Mouse (Mus musculus) lung, embryonic 14.5 days (tissue): ENCODE results near the gene Ing1. TPM values are rescaled to one million over a fixed set of nuclear protein-coding genes. Genes with fewer than 3 reads are reported as not detected.
A peak's percentile ranks its signal among the peaks of the same experiment; 100 is the strongest.

Experiments used
- ATAC-seq: fragments of 200-750 bp; cut with Nextera tagmentation; 2 replicates; pipeline ENCODE4 v1.8.0; 2017; ENCODE audit warnings: mild to moderate bottlenecking, moderate TSS enrichment, moderate library complexity; ENCODE audit not compliant: insufficient read depth
- DNase-seq: peaks from one replicate; pipeline ENCODE4 v3.0.0-alpha.2; 2015
- H3K27ac ChIP-seq: fragments of 300-500 bp; sonication (generic); 2 replicates; pipeline ENCODE4 v1.5.1; 2014; ENCODE audit warnings: low read depth, mild to moderate bottlenecking, moderate library complexity
- H3K27me3 ChIP-seq: fragments of 300-500 bp; sonication (generic); 2 replicates; pipeline ENCODE4 v1.6.1; 2014; ENCODE audit warnings: low read length, control low read depth; ENCODE audit not compliant: insufficient read depth
- H3K36me3 ChIP-seq: fragments of 300-500 bp; sonication (generic); 2 replicates; pipeline ENCODE4 v1.6.1; 2014; ENCODE audit warnings: control low read depth; ENCODE audit not compliant: insufficient read depth
- H3K4me1 ChIP-seq: fragments of 300-500 bp; sonication (generic); 2 replicates; pipeline ENCODE4 v1.6.1; 2014; ENCODE audit warnings: antibody characterized with exemption, control low read depth; ENCODE audit not compliant: insufficient read depth
- H3K4me2 ChIP-seq: fragments of 300-500 bp; sonication (generic); 2 replicates; pipeline ENCODE4 v1.6.1; 2014; ENCODE audit warnings: mild to moderate bottlenecking
- H3K4me3 ChIP-seq: fragments of 300-500 bp; sonication (generic); 2 replicates; pipeline ENCODE4 v1.5.1; 2014; ENCODE audit warnings: low read depth, low read length
- H3K9ac ChIP-seq: fragments of 300-500 bp; sonication (generic); 2 replicates; pipeline ENCODE4 v1.6.1; 2014
- H3K9me3 ChIP-seq: fragments of 300-500 bp; sonication (generic); 2 replicates; pipeline ENCODE4 v1.6.1; 2016; ENCODE audit warnings: low read depth, low read length, control low read depth
- CTCF ChIP-seq: IDR thresholded peaks from 2 replicates; pipeline ENCODE4 v1.5.1; 2016; ENCODE audit warnings: antibody characterized with exemption, low read depth
- WGBS: fragments of 180-500 bp; shearing (Covaris S2); extraction: QIAGEN DNeasy Blood & Tissue Kit; methylation state at CpG from one replicate; pipeline ENCODE4 v1.1.7; 2014; 5-methylcytosine and 5-hydroxymethylcytosine counted together
- polyA plus RNA-seq: library from polyadenylated mRNA; unstranded; fragments of >200 nt; fragmentation: Nextera tagmentation; extraction: Ambion mirVana; gene quantifications from 2 replicates; pipeline ENCODE4 v1.2.1, GENCODE M21; 2014

Gene Ing1
- polyA plus RNA-seq, 1 experiment from 2014 or later, result 39.5 TPM

GRCm38 (mm10) chr8:11570742-11571141 lies 15.4 kb downstream of the Ing1 start:
- Histone ChIP-seq H3K4me3 (no peak overlapping the region), H3K27me3 (no peaks in the 10 kb centered on the region), H3K9me3 (no peaks in the 10 kb centered on the region), H3K36me3 (peaks cover 13% of the 10 kb centered on the region), H3K4me1 (no peaks in the 10 kb centered on the region), H3K4me2 (no peak overlapping the region), H3K27ac (no peak overlapping the region), H3K9ac (no peak overlapping the region)
- DNase-seq (no peak), ATAC-seq (no peak)
- no peak for TF ChIP-seq CTCF
- 93% methylated on average over 4 of the region's 4 CpGs for WGBS

GRCm38 (mm10) chr8:11571950-11572349 lies 16.6 kb downstream of the Ing1 start:
- WGBS, result 84% methylated on average over 10 of the region's 10 CpGs
- Histone ChIP-seq H3K4me1 (no peaks in the 10 kb centered on the region), H3K9ac (no peak overlapping the region), H3K36me3 (peaks cover 7% of the 10 kb centered on the region), H3K9me3 (no peaks in the 10 kb centered on the region), H3K27me3 (no peaks in the 10 kb centered on the region), H3K27ac (no peak overlapping the region), H3K4me2 (no peak overlapping the region), H3K4me3 (no peak overlapping the region)
- ATAC-seq (no peak), DNase-seq (no peak)
- TF ChIP-seq CTCF, result no peak

GRCm38 (mm10) chr8:11572428-11572827 lies 17.1 kb downstream of the Ing1 start:
- Histone ChIP-seq H3K9me3 (no peaks in the 10 kb centered on the region), H3K9ac (no peak overlapping the region), H3K4me2 (no peak overlapping the region), H3K27me3 (no peaks in the 10 kb centered on the region), H3K4me3 (no peak overlapping the region), H3K4me1 (no peaks in the 10 kb centered on the region), H3K27ac (no peak overlapping the region), H3K36me3 (peaks cover 5% of the 10 kb centered on the region; the same call in 1 of the 2 replicates)
- TF ChIP-seq CTCF, result no peak
- WGBS, result 68% methylated on average over 6 of the region's 6 CpGs
- ATAC-seq (no peak), DNase-seq (no peak)

GRCm38 (mm10) chr8:11574911-11575603 lies 19.7 kb downstream of the Ing1 start:
- Histone ChIP-seq H3K4me1 (no peaks in the 10 kb centered on the region), H3K4me3 (no peak overlapping the region), H3K9me3 (no peaks in the 10 kb centered on the region), H3K9ac (no peak overlapping the region), H3K27me3 (no peaks in the 10 kb centered on the region), H3K27ac (no peak overlapping the region), H3K36me3 (no peaks in the 10 kb centered on the region), H3K4me2 (no peak overlapping the region)
- ATAC-seq, result peak; percentile 35; the same call in 1 of the 2 replicates
- TF ChIP-seq CTCF, result no peak
- peak; percentile 17 for DNase-seq
- WGBS, result 49% methylated on average over 9 of the region's 9 CpGs

- 52% methylated on average over 16 of the region's 16 CpGs for WGBS
- H3K9ac ChIP-seq, result no peak overlapping the region
- H3K27ac ChIP-seq, result no peak overlapping the region
- TF ChIP-seq CTCF, result no peak
- no peaks in the 10 kb centered on the region for H3K4me1 ChIP-seq
- no peak; the same call in 1 of the 2 replicates for ATAC-seq
- no peaks in the 10 kb centered on the region for H3K9me3 ChIP-seq
- H3K4me2 ChIP-seq, result no peak overlapping the region
- H3K36me3 ChIP-seq, result no peaks in the 10 kb centered on the region
- no peaks in the 10 kb centered on the region for H3K27me3 ChIP-seq
- peak; percentile 44 for DNase-seq
- H3K4me3 ChIP-seq, result no peak overlapping the region
These were observed 20.4 kb downstream of the Ing1 start for GRCm38 (mm10) chr8:11575604-11576384.

GRCm38 (mm10) chr8:11585513-11586373 lies 30.4 kb downstream of the Ing1 start:
- ATAC-seq (peak; percentile 80), DNase-seq (peak; percentile 74)
- H3K4me3 ChIP-seq, result no peak overlapping the region

GRCm38 (mm10) chr8:11586374-11586745 lies 31.0 kb downstream of the Ing1 start:
- DNase-seq, result no peak
- Histone ChIP-seq H3K4me1 (no peaks in the 10 kb centered on the region), H3K9me3 (no peaks in the 10 kb centered on the region; the same call in 1 of the 2 replicates), H3K36me3 (no peaks in the 10 kb centered on the region), H3K4me2 (no peak overlapping the region), H3K4me3 (no peak overlapping the region), H3K27ac (no peak overlapping the region), H3K9ac (no peak overlapping the region), H3K27me3 (no peaks in the 10 kb centered on the region)
- ATAC-seq, result no peak
- 45% methylated on average over 2 of the region's 2 CpGs for WGBS
- no peak for TF ChIP-seq CTCF

More at GRCm38 (mm10) chr8:11585513-11586373, 30.4 kb downstream of the Ing1 start:
- Histone ChIP-seq H3K27me3 (no peaks in the 10 kb centered on the region), H3K4me2 (0 out of 2 replicates have a peak overlapping the region, but pooled peaks have one; percentile 8), H3K4me1 (no peaks in the 10 kb centered on the region), H3K9me3 (no peaks in the 10 kb centered on the region; the same call in 1 of the 2 replicates), H3K27ac (peak overlapping the region; percentile 64), H3K36me3 (no peaks in the 10 kb centered on the region), H3K9ac (no peak overlapping the region)
- no peak for TF ChIP-seq CTCF
- 53% methylated on average over 21 of the region's 21 CpGs for WGBS
